Mouse (Mus musculus): ENCODE data around the gene Hist2h2ac.

Hist2h2ac gene

DNA sequence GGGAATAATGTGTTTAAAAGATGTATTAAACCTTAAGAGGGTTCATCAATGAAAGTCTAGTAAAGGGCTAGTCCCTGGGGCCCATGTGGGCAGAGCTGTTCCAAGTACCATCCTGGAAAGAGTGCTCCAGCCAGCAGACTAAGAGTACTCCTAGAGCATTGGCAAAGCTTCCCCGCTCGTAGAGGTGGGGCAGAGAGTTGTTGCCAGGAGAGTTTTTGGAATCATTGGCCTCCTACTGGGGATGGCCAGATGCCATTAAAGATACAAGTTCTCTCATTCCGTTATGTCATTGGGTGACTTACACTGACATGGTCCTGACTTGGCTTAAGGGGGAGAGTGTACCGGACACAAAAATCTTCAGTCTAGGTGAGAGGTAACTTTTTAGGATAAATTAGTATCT, 41.1 kb downstream of the Hist2h2ac start:
- TF ChIP-seq GATA4 (IDR thresholded peaks at IDR 0.05; ENCODE audit: insufficient replicate concordance, low read length), result no peak

DNA sequence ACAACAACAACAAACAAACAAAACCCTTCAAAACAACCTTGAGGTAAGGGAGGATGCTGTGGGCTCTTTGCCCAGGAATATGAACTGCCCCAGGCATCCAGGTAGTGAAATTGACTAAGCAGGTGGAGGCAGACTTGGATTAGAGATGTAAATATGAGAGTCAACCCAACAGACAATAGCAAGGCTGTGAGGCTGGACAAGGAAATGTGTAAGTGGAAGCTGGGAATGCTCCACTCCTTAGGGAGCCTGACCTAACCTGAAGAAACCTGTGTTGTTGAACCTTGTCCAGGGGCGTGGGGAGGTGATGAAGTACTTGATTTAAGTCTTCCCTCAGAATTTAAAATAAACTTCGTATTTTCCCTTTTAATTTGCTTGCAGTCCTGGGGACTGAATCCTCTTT, 41.8 kb downstream of the Hist2h2ac start:
- no peak for TF ChIP-seq GATA4 (IDR thresholded peaks at IDR 0.05; ENCODE audit: insufficient replicate concordance, low read length)

DNA sequence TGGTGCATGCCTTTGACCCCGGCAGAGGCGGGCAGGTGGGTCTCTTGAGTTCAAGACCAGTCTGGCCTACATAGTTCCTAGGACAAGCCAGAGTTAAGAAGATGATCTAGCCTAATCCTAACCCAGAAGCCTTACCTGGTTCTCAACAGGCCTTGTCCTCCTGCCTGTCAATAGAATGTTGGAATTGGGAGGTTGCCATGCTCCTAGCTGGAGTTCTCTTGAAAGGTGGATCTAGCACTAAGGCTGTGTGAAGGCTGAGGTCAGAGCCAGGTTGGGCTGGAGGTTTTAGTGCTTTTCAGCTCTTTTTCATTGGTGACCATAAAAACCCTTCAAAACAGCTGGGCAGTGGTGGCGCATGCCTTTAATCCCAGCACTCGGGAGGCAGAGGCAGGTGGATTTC, 42.3 kb downstream of the Hist2h2ac start:
- no peak for TF ChIP-seq GATA4 (IDR thresholded peaks at IDR 0.05; ENCODE audit: insufficient replicate concordance, low read length)

DNA sequence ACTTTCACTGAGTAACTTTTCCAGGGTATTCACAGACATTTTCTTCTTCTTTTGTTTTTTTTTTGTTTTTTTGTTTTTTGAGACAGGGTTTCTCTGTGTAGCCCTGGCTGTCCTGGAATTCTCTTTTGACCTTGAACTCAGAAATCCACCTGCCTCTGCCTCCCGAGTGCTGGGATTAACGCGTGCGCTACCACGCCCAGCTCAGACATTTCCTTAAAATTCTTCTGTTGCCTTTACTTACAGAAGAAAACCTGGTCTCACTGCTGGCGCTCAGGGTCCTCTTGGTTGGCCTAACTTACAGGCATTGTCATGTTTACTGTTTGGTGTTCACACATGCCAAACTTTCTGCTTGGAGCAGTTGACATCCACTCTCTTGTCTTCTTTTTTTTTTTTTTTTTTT, 45.4 kb downstream of the Hist2h2ac start:
- TF ChIP-seq GATA4 (IDR thresholded peaks at IDR 0.05; ENCODE audit: insufficient replicate concordance, low read length), result no peak

DNA sequence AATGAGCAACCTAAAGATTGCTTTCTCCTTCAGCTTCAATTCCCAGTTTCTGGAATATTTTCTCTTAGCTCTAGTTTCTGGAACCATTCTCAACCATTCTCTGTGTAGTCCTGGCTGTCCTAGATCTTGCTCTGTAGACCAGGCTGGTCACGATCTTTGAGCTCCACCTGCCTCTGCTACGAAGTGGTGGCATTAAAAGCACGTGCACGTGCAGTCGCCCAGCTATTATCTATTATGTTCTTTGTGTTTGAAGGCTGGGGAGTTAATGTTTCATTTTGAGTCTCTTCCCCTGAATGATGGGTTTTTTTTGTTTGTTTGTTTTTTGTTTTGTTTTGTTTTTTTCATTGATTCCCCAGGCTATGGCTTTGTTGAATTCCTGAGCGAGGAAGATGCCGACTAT, 47.5 kb downstream of the Hist2h2ac start:
- TF ChIP-seq GATA4 (IDR thresholded peaks at IDR 0.05; ENCODE audit: insufficient replicate concordance, low read length), result no peak

DNA sequence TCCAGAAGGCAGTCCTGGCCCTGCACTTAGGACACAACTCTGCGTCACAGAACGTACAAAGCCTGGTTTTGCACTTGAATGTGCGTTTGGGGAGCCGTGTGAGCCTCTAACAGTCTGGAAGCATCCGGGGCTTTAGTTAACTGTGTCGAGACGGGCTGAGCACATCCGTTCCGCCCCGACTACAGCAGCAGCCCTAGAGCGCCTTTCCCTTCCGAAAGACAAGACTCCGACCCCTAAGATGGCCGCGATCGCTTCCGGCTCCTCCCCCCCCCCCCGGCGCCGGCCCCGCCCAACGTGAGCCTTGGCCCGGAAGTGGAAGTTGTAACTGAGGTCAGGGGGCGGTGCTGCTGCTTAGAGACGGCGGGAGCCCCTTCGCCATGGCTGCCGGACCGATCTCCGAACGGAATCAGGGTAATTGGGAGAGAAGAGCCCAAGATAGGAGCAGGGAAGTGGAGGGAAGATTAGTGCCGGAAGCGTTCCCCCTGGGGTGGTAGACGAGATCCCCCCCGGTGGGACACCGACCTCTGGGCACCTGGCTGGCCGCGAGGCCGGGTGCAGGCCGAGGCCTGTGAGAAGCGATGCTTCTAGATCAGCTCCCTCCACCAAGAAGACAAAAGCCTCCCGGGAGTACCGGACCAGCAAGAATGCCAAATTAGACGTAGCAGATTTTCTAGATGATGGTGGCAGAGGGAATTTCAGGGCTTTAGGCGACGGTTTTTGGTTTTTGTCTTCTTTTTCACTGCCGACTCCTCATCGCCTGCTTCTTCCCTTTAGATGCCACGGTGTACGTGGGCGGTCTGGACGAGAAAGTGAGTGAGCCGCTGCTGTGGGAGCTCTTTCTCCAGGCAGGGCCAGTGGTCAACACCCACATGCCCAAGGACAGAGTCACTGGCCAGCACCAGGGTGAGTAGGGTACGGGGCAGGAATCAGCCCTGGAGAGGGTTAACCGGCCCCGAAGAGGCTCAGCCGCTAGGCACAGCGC, 48.2 kb downstream of the Hist2h2ac start, which contains the start of gene Sf3b4:
Sf3b4 (plus strand) TSS at position 136 of the 982 bp plus-strand sequence.
- TF ChIP-seq GATA4 (IDR thresholded peaks at IDR 0.05; ENCODE audit: insufficient replicate concordance, low read length), result no peak

DNA sequence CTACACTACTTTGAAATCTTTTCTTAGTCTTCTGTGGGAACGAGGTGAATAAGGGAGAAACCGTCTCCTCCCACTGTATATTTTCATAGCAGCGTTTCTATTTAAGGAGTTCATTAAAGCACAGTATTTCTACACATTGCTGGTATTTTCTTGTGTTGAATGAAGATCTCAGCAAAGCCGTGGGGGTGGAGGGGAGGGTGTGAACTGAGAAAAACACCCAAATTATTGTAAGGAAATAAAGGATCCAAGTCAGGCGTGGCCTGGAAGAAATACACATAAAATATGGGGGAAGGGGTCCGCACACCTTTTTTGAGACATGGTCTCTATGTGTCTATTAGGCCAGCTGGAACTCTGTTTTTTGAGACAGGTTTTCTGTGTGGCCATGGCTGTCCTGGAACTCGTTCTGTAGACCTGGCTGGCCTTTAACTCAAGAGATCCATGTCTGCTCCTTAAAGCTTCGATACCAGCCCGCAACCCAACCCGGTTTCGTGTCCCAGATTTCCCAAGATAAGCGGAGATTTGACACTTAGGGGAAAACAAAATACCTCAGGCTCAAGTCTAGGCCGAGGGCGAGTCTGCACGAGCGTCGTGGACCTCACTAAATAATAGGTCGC, 49.0 kb downstream of the Hist2h2ac start:
- TF ChIP-seq GATA4 (IDR thresholded peaks at IDR 0.05; ENCODE audit: insufficient replicate concordance, low read length), result no peak

DNA sequence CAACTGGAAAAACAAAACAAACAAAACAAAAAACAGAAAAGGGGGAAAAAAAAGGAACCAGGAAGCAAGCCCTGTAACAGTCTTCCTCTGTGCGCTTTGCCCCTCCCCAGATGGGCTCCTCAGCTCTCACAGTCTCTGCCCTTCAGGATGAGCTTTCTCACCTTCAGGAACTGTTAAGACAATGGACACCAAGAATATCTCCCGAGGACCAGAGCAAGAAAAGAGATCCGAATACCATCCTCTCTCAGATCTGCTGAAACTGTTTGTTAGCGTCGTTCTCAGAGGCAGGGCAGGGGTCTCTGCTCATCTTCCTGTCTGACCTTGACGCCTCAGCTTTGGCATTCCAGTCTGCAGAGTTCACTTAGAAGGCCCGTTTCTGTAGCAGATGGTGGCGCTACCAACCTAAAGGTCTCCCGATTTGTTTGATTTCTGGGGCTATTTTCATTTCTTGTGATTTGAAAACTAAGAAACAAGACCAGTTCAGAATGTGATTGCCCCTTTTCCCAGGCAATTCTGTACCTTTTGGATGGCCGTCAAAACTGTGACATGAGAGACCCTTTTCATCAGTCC, 49.6 kb downstream of the Hist2h2ac start:
- TF ChIP-seq GATA4 (IDR thresholded peaks at IDR 0.05; ENCODE audit: insufficient replicate concordance, low read length), result no peak

Data from liver, adult (tissue).